Mouse (Mus musculus) spleen, adult 2 months (tissue): ENCODE data around the gene Tmem141.

ENCODE experiments used
- CTCF ChIP-seq: fragments of 200-500 bp; IDR thresholded peaks from 2 replicates; pipeline ENCODE4 v1.5.1; 2011; ENCODE audit warnings: mild to moderate bottlenecking, inconsistent platforms; ENCODE audit not compliant: insufficient read depth, insufficient read length, insufficient replicate concordance; ENCODE audit errors: extremely low read depth
- POLR2A ChIP-seq: fragments of 200-500 bp; IDR thresholded peaks from 2 replicates; pipeline ENCODE4 v1.6.1; 2011; ENCODE audit warnings: low read depth, low read length, inconsistent platforms

- TF ChIP-seq CTCF (no peak), POLR2A (no peak)
Observed at GRCm38 (mm10) chr2:25616398-25616797, 5.4 kb downstream of the Tmem141 start.
